Mouse (Mus musculus) hindbrain, postnatal 0 days (tissue): ENCODE measurements around the gene Srarp. TPM values are rescaled to one million over a fixed set of nuclear protein-coding genes. Genes with fewer than 3 reads are reported as not detected.

Source experiments
- ATAC-seq: fragments of 200-750 bp; cut with Nextera tagmentation; 2 replicates; pipeline ENCODE4 v1.8.0; 2017; ENCODE audit warnings: mild to moderate bottlenecking, moderate TSS enrichment, moderate library complexity
- DNase-seq: peaks from one replicate; pipeline ENCODE4 v3.0.0-alpha.2; 2015; ENCODE audit warnings: low spot score
- H3K27ac ChIP-seq: fragments of 300-500 bp; sonication (generic); 2 replicates; pipeline ENCODE4 v1.5.1; 2014; ENCODE audit warnings: mild to moderate bottlenecking
- H3K27me3 ChIP-seq: fragments of 300-500 bp; sonication (generic); 2 replicates; pipeline ENCODE4 v1.6.1; 2014; ENCODE audit warnings: low read length, mixed read lengths; ENCODE audit not compliant: insufficient read depth
- H3K36me3 ChIP-seq: fragments of 300-500 bp; sonication (generic); 2 replicates; pipeline ENCODE4 v1.6.1; 2014; ENCODE audit warnings: low read length, mixed read lengths; ENCODE audit not compliant: insufficient read depth
- H3K4me1 ChIP-seq: fragments of 300-500 bp; sonication (generic); 2 replicates; pipeline ENCODE4 v1.6.1; 2014; ENCODE audit warnings: antibody characterized with exemption, low read length, mixed read lengths; ENCODE audit not compliant: insufficient read depth
- H3K4me2 ChIP-seq: fragments of 300-500 bp; sonication (generic); 2 replicates; pipeline ENCODE4 v1.6.1; 2014; ENCODE audit warnings: low read depth, mild to moderate bottlenecking, low read length, moderate library complexity, mixed read lengths
- H3K4me3 ChIP-seq: fragments of 300-500 bp; sonication (generic); 2 replicates; pipeline ENCODE4 v1.5.1; 2014; ENCODE audit warnings: low read length
- H3K9ac ChIP-seq: fragments of 300-500 bp; sonication (generic); replicated peaks from 2 replicates; pipeline ENCODE4 v1.6.1; 2014; ENCODE audit warnings: mild to moderate bottlenecking, low read length, moderate library complexity, mixed read lengths
- H3K9me3 ChIP-seq: fragments of 300-500 bp; sonication (generic); 2 replicates; pipeline ENCODE4 v1.6.1; 2016; ENCODE audit warnings: low read length, mixed read lengths
- CTCF ChIP-seq: IDR thresholded peaks from 2 replicates; pipeline ENCODE4 v1.5.1; 2016; ENCODE audit warnings: antibody characterized with exemption, control low read depth, low read depth
- WGBS: fragments of 180-500 bp; shearing (Covaris S2); extraction: QIAGEN DNeasy Blood & Tissue Kit; methylation state at CpG from one replicate; pipeline ENCODE4 v1.1.7; 2014; 5-methylcytosine and 5-hydroxymethylcytosine counted together
- polyA plus RNA-seq: library from polyadenylated mRNA; unstranded; fragments of >200 nt; fragmentation: Nextera tagmentation; extraction: Ambion mirVana; gene quantifications from 2 replicates; pipeline ENCODE4 v1.2.1, GENCODE M21; 2015
- total RNA-seq: library from RNA; depleted of rRNA; stranded (reverse); fragments of >200 nt; gene quantifications from 2 replicates; pipeline ENCODE4 v1.2.3, GENCODE M21; 2014

Gene Srarp
- total and polyA plus RNA-seq, 2 experiments from 2014 or later = 0.33 to 9.9 TPM

DNA sequence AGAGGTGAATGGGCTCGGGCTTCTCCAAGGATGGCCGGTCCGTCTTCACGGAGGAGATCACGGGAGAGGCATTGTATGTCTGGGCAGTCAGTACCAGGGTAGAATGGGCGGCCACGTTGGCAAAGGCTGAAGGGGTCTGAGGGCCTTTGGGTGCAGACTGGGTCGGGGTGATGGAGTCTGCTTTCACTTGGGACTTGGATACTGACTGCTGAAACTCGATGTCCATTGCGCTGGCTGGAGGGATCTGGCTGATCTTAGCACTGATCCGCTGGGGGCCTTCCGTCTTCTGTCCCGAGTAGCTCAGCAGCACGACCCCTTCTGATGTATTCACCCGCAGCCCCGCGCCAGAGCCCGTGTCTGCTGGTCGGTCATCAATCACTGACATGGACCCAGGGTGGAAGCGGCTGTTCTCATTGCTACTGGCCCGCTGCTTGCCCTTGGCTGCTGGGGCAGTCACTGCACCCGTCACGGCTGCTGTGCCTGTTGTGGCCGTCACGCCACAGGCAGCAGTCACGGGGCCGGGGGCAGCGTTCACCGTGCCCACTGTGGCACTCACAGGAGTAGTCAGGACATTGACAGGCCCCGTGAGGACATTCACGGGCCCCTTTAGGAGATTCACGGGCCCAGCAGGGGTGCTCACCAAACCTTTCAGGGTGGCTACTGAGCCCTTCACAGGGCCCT, 36.9 kb upstream of the Srarp start:
- Histone ChIP-seq H3K27me3 (no peaks in the 10 kb centered on the region), H3K4me1 (no peaks in the 10 kb centered on the region; the same call in 1 of the 2 replicates), H3K27ac (no peak overlapping the region), H3K4me2 (no peak overlapping the region), H3K4me3 (no peak overlapping the region), H3K36me3 (peaks cover 62% of the 10 kb centered on the region), H3K9me3 (no peaks in the 10 kb centered on the region), H3K9ac (no peak overlapping the region)
- no peak for DNase-seq
- no peak for TF ChIP-seq CTCF
- ATAC-seq = no peak
- WGBS = 70% methylated on average over 32 of the region's 32 CpGs

DNA sequence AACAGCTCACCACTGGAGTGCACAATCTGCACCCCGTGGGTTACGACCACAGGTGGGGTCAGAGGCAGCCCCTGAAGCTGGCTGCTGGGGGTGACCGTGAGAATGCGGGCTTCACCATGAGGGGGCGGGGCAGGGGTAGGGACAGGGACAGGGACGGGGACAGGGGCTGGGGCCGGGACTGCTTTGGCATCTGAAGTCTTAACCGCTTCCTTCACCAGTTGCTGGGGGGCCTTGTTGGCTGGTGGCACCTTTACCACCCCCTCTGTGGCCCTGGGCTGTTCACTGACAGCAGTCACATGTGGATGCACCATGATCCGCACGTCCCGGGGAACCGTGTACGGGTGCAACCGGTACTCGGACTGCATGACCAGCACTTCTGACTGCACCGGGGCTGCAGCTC, 35.6 kb upstream of the Srarp start:
- Histone ChIP-seq H3K9me3 (no peaks in the 10 kb centered on the region), H3K36me3 (peaks cover 68% of the 10 kb centered on the region), H3K27ac (no peak overlapping the region), H3K4me2 (no peak overlapping the region), H3K4me1 (no peaks in the 10 kb centered on the region; the same call in 1 of the 2 replicates), H3K9ac (no peak overlapping the region), H3K4me3 (no peak overlapping the region), H3K27me3 (no peaks in the 10 kb centered on the region)
- DNase-seq (no peak), ATAC-seq (no peak)
- 97% methylated on average over 16 of the region's 16 CpGs for WGBS
- TF ChIP-seq CTCF = no peak

DNA sequence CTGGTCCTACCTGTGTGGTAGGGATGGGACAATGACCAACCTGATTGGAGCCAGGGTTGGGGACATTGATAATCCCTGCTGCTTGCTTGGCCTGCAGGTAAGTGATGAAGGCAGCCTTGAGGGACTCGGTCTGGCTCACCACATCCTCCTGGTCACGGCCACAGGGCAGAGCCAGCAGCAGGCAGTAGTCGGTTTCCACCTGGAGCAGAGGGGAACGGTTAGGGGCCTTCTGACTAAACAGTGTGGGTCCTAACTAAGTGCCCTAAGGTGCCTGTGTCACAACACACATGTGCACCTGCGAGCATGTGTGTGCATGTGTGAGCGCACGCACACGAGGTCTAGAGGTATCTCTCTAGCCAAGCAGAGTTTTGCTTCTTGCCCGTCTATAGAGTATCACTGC, 33.4 kb upstream of the Srarp start:
- no peak overlapping the region for H3K9ac ChIP-seq

GRCm38 (mm10) chr4:141468576-141468975, 32.7 kb upstream of the Srarp start:
- Histone ChIP-seq H3K4me2 (no peak overlapping the region), H3K9me3 (no peaks in the 10 kb centered on the region), H3K9ac (no peak overlapping the region), H3K27me3 (no peaks in the 10 kb centered on the region), H3K4me1 (no peaks in the 10 kb centered on the region), H3K4me3 (no peak overlapping the region), H3K36me3 (peaks cover 70% of the 10 kb centered on the region), H3K27ac (no peak overlapping the region)
- no peak for DNase-seq
- TF ChIP-seq CTCF = no peak
- 41% methylated on average over 10 of the region's 10 CpGs for WGBS
- no peak for ATAC-seq

More for the DNA sequence above, 33.4 kb upstream of the Srarp start:
- no peak overlapping the region for H3K4me2 ChIP-seq
- H3K27me3 ChIP-seq = no peaks in the 10 kb centered on the region
- no peak for ATAC-seq
- no peaks in the 10 kb centered on the region for H3K4me1 ChIP-seq
- no peak overlapping the region for H3K4me3 ChIP-seq
- WGBS = 90% methylated on average over 9 of the region's 9 CpGs
- no peak overlapping the region for H3K27ac ChIP-seq
- DNase-seq = no peak
- TF ChIP-seq CTCF = no peak
- H3K36me3 ChIP-seq = peaks cover 68% of the 10 kb centered on the region
- no peaks in the 10 kb centered on the region for H3K9me3 ChIP-seq

DNA sequence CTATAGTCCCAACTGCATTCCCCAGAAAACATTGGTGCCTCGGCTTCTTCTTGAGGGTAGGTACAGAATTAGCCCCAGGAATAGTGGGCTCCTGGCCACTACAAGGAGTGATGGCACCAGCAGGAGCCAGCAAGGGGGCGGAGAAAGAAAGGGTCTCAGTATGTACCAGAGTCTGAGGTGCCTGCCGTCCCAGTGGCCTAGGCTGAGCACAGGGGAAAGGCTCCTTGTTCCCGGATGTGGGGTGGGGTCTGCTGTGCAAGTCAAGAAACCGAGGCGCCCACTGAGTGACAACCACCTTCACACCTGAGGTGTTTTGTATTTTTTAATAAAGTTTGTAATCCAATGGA, 31.6 kb upstream of the Srarp start:
- H3K36me3 ChIP-seq = peaks cover 77% of the 10 kb centered on the region
- 78% methylated on average over 6 of the region's 6 CpGs for WGBS
- no peak for TF ChIP-seq CTCF
- H3K9ac ChIP-seq = no peak overlapping the region
- H3K9me3 ChIP-seq = no peaks in the 10 kb centered on the region
- DNase-seq (no peak), ATAC-seq (no peak)
- no peaks in the 10 kb centered on the region for H3K27me3 ChIP-seq
- no peak overlapping the region for H3K27ac ChIP-seq
- H3K4me3 ChIP-seq = no peak overlapping the region
- no peaks in the 10 kb centered on the region for H3K4me1 ChIP-seq
- no peak overlapping the region for H3K4me2 ChIP-seq

DNA sequence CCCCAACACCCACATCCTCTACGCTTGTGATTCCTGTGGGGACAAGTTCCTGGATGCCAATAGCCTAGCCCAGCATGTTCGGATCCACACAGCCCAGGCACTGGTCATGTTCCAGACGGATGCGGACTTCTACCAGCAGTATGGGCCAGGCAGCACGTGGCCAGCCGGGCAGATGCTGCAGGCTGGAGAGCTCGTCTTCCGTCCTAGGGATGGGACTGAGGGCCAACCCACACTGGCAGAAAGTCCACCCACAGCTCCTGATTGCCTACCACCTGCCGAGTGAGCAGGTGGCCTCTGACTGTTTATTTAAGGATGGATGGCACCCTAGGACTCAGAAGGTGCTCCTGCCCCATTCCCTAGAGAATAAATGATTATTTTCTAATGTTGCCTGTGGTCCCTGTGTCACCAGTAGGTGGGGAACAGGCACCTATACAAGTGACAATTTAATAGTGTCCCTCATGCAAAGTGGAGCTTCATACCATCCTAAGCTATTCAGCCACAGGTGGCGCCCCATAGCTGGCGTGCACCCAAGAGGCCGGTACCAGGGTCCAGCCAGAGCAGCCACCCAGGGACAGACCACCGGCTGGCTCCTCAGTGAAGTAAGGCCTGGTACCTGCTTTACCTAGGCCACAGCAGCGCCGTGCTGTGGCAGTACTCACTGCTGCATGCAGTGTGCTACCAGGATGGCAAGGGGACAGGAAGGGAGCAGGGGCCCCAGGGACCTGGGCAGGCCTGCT, 31.1 kb upstream of the Srarp start:
- DNase-seq = no peak
- Histone ChIP-seq H3K9ac (no peak overlapping the region), H3K27me3 (no peaks in the 10 kb centered on the region), H3K4me2 (no peak overlapping the region), H3K4me3 (no peak overlapping the region), H3K27ac (no peak overlapping the region), H3K4me1 (no peaks in the 10 kb centered on the region), H3K9me3 (no peaks in the 10 kb centered on the region), H3K36me3 (peaks cover 78% of the 10 kb centered on the region)
- ATAC-seq = 0 out of 2 replicates have a peak, but pooled peaks have one; percentile 8
- peak; percentile 38 for TF ChIP-seq CTCF
- 75% methylated on average over 15 of the region's 15 CpGs for WGBS

- no peak for TF ChIP-seq CTCF
- WGBS = 82% methylated on average over 16 of the region's 16 CpGs
Measured at GRCm38 (mm10) chr4:141466289-141466795, 30.4 kb upstream of the Srarp start.

More at GRCm38 (mm10) chr4:141466289-141466795, 30.4 kb upstream of the Srarp start:
- Histone ChIP-seq H3K4me1 (no peaks in the 10 kb centered on the region), H3K4me3 (no peak overlapping the region), H3K36me3 (peaks cover 71% of the 10 kb centered on the region), H3K27ac (no peak overlapping the region), H3K9ac (no peak overlapping the region), H3K27me3 (no peaks in the 10 kb centered on the region), H3K4me2 (no peak overlapping the region), H3K9me3 (no peaks in the 10 kb centered on the region)
- ATAC-seq (no peak), DNase-seq (no peak)
